Comparison of ENCODE assay signal across 21 mouse cellular contexts in genomic region chr6:113969751-113970150, GRCm38 (mm10).
"Had no signal": no experiment of that assay in that cellular context is flagged by ENCODE, and none has a peak within 500 bp of the region (broad histone marks: within the 10 kb centered on the region; RNA-seq: fewer than 3 reads in every experiment).

No protein-coding gene starts in this region.

- H3K9ac ChIP-seq: limb, embryonic 13.5 days; liver, embryonic 12.5 days; liver, embryonic 15.5 days; lung, embryonic 15.5 days had no signal

- H3K36me3 ChIP-seq: limb, embryonic 10.5 days; limb, embryonic 13.5 days; liver, embryonic 12.5 days; liver, embryonic 15.5 days; lung, embryonic 15.5 days; midbrain, embryonic 10.5 days had no signal

- H3K27me3 ChIP-seq: limb, embryonic 13.5 days; liver, embryonic 15.5 days; lung, embryonic 15.5 days had no signal

- H3K27ac ChIP-seq: kidney, postnatal 0 days; limb, embryonic 10.5 days; limb, embryonic 13.5 days; liver, embryonic 12.5 days; liver, embryonic 15.5 days; lung, embryonic 15.5 days; midbrain, embryonic 10.5 days; stomach, postnatal 0 days had no signal

- H3K4me3 ChIP-seq: limb, embryonic 10.5 days; limb, embryonic 13.5 days; liver, embryonic 12.5 days; liver, embryonic 15.5 days; lung, embryonic 15.5 days; megakaryocyte, embryonic 14.5 days; midbrain, embryonic 10.5 days had no signal

- ATAC-seq: intestine, postnatal 0 days; liver, embryonic 12.5 days had no signal

- H3K4me1 ChIP-seq: limb, embryonic 13.5 days; liver, embryonic 12.5 days; liver, embryonic 15.5 days; lung, embryonic 15.5 days; megakaryocyte, embryonic 14.5 days had no signal

- DNase-seq: kidney, adult 2 months; kidney, postnatal 25 days; liver; lung, adult 18-20 months; lung, postnatal 10 days; lung, postnatal 36 days; midbrain, embryonic 14.5 days; right cerebral cortex, postnatal 4 days; thymus, adult 2 months; thymus, postnatal 14 days; thymus, postnatal 4 days had no signal

- H3K4me2 ChIP-seq: limb, embryonic 13.5 days; liver, embryonic 12.5 days; liver, embryonic 15.5 days; lung, embryonic 15.5 days had no signal

- H3K9me3 ChIP-seq: limb, embryonic 10.5 days; limb, embryonic 13.5 days; liver, embryonic 12.5 days; liver, embryonic 15.5 days; lung, embryonic 15.5 days; megakaryocyte, embryonic 14.5 days; midbrain, embryonic 10.5 days had no signal
